Mouse (Mus musculus) lung, postnatal 4 days (tissue): Measurements from ENCODE around the gene Pla2g6.

Source experiments
- DNase-seq, 2 experiments: peaks; one replicate each; pipeline ENCODE4 v3.0.0; 2021

Pla2g6 gene

DNA sequence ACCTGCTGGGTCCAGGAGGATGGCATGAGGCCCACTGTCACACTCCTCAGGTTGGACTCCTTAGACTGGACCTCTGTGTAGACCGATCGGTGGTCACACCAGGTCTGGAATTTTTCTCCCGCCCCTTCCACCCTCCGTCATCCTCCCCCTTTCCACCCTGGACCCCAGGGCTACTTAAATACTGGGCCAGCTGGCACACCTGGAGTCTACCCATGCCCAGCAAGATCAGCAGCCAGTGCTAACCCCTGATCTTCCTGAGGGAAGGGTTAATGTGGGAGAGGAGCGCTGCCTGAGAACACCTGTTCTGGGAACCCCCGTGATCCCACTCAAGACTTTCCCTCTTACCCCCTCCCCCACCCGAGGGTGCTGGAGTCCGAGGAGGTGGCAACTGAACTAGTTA, 20.5 kb upstream of the Pla2g6 start:
- DNase-seq: no peak

DNA sequence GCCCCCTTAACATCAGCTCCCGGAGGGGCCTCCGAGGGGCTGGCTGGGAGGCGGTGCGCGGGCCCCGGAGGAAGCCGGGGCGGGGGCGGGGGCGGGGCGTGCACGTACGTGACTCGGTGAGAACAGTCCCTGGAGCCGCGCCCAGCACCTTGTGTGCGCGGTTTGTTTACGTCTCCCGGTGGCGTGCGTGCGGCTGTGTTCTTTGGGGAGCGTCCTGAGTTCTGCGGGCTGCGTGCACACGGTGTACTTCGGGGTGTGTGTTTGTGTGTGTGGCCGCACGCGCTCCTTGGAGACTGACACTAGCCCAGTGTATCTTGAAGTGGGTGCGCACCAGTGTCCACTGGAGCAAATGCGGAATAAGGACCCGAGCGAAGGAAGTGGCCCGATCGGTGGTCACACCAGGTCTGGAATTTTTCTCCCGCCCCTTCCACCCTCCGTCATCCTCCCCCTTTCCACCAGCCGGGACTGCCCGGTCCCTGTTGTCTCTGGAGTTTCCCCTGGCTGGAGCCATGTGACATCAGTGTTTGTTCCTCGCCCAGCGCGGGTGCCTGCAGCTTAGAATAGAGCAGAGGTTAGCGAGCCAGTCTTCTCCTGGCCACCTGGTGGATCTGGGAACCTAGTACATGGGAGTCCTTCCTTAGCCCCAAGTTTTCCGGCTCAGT, 19.8 kb upstream of the Pla2g6 start:
- DNase-seq: peak; percentile 83 to 87

DNA sequence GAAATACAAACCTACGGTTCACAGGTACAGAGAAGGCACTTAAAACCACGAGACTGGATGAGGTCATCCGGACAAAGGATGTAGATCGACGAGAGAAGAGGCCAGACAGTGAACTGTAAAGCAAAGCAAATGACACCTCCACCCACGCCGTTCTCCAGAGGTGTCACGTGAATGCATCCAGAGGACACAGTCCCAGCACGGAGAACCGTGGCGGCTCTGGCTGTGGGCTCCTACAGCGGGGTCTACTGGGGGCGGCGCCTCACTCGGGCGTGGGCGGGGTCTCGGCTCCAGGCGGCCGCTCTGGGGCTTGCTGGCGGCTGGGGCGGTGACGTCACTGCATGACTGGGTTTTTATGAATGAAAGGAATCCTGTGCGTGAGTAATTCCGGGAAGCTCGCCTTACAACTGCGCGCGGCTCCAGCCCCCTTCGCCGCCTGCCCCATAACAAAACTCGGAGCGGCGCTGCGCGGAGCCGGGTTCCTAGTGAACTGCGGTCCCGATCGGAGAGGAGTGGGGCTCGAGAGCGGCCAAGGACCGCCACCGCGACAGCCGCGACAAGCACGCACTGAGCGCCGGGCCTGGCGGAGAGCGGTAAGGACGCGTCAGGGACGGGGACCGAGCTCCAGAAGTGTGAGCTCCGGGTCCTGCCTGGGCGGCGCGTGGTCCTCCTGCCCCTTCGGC, 19.1 kb upstream of the Pla2g6 start:
- peak; percentile 94 to 95 for DNase-seq

- DNase-seq: no peak
Measured at GRCm38 (mm10) chr15:79346051-79346793, 18.0 kb upstream of the Pla2g6 start, which contains the start of gene Maff. Maff (plus strand) TSS chr15:79346621.

GRCm38 (mm10) chr15:79344627-79345026, 16.4 kb upstream of the Pla2g6 start:
- no peak for DNase-seq

DNA sequence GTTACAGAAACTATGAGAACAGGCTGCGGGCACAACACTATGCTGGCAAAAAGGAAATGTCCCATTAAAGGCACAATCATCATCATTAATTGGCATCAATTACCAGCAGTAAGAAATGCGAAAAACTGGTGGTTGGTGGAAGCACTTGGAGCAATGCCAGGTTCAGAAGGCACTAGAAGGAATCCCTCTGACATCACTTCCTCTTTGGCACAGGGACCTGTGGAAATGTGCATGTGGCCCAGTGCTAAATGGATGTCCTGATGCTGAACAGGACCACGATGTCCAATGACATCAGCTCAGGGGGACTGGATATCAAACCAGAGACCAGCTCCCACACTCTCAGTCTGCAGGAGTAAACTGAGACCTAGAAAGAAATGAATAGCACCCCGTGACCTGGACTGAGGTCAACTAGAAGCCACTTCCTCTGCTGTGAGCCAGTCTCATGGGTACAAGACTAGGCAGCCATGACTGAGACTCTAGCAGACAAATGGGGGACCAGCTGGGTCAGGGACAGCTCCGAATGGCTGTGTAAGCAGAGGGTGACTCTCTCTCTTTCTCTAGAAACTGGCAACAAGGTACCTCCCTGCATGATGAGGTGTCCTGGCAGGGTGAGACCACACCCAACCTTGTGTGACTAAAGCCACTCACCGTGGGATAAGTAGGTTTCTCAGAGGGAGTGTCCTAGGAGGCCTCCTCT, 14.6 kb upstream of the Pla2g6 start:
- no peak for DNase-seq

DNA sequence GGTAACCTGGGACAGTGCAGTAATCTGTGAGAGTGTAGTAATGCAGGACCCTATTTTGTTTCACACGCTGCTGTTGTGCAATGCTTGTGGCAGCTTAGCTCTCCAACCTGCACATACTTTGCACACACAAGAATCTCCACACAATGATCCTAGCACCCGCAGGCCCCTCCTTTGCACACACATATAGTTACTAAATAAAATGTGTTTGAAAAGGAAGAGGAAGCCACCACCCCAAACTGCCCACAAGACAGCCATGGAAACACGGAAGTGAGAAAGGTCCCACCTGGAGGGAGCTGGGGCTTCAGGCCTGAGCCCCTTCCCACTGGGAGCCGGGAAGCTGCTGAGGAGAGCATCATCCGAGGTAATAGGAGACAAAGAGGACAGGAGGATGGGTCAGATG, 10.8 kb upstream of the Pla2g6 start:
- DNase-seq: no peak

DNA sequence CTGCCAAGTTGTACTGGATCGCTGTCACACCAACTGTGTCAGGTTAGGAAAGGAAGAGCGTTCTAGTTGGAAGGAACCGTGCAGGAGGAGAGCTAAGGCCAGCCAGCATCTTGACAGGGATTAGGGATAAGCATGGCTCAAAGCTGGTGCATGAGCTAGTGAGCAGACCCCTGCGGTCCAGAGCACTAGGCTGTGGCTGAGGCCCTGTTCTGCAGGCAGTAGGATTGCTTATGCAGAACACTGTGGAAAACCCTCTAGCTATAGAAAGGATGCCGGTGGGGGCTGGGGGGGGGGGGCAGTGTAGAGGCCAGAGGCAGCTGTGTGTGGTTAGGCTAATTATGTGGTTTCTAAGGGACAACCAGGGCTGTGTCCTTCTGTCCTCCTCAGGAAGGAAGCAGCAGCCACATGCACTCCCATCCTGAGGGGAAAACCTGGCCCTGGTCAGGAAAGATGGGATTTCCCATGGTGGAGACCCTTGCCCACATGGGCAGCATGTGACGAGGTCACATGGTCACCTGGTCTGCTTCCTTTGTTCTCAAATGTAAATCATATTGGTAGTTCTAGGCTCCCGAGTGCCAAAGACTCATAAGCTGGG, 7.0 kb upstream of the Pla2g6 start:
- DNase-seq: no peak

- peak in 1 of 2 experiments; percentile 30 for DNase-seq
Measured at GRCm38 (mm10) chr15:79333409-79333808, 5.2 kb upstream of the Pla2g6 start.

DNA sequence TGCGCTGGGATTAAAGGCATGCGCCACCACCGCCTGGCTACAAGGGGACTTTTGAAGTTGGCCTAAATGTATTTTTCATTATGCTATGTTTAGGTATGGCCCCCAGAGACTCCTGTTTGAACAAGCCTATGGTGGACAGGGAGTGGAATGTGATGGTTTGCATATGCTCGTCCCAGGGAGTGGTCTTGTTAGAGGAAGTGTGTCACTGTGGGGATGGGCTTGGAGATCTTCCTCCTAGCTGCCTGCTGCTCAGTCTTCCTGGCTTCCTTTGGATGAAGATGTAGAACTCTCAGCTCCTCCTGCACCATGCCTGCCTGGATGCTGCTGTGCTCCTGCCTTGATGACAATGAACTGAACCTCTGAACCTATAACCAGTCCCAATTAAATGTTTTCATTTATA, 2.3 kb upstream of the Pla2g6 start:
- DNase-seq: no peak

DNA sequence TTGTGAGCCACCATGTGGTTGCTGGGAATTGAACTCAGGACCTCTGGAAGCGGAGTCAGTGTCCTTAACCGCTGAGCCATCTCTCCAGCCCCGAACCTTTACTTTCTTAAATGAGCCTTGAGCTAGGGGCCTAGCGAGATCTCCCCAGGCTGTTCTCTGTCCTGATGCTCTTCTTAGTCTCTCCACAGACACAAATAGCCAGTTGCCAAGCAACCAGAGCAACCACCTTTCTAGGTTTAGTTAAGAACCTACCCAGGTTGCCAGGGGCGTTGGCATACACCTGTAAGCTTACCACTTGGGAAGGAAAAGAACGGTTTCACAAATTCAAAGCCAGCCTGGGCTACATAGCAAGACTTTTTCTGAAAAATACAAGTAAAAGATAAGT, 1.8 kb upstream of the Pla2g6 start:
- no peak for DNase-seq

DNA sequence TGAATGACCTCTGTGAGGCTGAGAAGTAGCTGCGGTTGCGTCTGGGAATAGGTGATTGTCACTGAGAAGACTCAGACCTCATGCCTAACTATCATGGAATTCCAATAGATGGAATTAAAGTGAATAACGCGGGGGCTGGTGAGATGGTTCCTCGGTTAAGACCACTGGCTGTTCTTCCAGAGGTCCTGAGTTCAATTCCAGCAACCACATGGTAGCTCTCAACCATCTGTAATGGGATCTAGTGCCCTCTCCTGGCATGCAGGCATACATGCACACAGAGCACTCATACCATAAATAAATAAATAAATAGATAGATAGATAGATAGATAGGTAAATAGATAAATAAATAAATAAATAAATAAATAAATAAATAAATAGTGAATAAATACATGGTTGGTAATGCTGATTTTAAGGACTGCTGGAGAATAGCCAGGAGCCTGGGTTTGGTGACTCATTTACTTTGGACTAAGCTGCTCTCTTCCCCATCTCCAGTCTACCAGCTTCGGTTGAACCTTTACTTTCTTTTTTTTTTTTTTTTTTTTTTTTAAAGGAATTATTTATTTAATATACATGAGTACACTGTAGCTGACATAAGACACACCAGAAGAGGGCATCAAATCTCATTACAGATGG, 1.3 kb upstream of the Pla2g6 start:
- DNase-seq: no peak

- no peak for DNase-seq
Measured at GRCm38 (mm10) chr15:79328939-79329275, 717 bp upstream of the Pla2g6 start.

- peak; percentile 54 to 68 for DNase-seq
Measured at GRCm38 (mm10) chr15:79326971-79327961, 924 bp downstream of the Pla2g6 start.

DNA sequence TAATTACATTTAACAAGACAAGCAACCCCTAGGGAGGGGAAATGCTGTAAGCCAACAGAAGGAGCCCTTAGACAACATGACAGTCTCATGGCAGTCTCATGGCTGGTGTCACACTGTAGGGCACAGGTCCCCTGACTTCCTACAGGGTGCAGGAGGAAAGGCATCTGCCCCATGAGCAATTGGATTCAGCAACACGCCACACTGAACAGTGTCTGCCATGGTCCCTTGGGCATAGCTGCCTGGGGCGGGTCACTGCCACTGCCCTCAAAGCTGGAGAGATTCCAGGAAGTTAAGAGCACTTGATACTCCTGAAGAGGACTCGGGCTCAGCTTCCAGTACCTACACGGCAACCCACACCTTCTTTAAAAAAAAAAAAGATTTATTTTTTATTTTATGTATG, 1.9 kb downstream of the Pla2g6 start:
- peak; percentile 68 to 81 for DNase-seq

- DNase-seq: no peak
Measured at GRCm38 (mm10) chr15:79325742-79326141, 2.4 kb downstream of the Pla2g6 start.

DNA sequence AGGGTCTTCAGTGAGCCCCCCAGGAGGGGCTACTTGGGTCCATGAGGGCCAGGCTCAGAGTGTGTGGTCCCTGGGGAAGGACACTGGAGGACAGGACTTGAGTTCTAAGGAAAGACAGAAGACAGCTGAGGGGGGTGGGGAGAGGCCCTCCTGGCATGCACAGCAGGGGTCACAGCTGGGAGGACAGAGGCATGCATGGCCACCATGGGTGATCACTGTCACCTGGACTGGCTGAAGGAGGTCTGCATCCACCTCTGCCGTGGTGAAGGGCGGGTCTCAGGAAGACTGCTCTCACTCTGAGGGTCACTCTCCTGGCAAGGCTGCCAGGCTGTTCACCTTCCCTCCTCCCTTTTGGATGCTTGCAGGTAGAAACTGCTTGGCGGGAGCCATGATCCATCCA, 3.8 kb downstream of the Pla2g6 start:
- no peak for DNase-seq

- no peak for DNase-seq
Measured at GRCm38 (mm10) chr15:79323791-79324155, 4.4 kb downstream of the Pla2g6 start.

DNA sequence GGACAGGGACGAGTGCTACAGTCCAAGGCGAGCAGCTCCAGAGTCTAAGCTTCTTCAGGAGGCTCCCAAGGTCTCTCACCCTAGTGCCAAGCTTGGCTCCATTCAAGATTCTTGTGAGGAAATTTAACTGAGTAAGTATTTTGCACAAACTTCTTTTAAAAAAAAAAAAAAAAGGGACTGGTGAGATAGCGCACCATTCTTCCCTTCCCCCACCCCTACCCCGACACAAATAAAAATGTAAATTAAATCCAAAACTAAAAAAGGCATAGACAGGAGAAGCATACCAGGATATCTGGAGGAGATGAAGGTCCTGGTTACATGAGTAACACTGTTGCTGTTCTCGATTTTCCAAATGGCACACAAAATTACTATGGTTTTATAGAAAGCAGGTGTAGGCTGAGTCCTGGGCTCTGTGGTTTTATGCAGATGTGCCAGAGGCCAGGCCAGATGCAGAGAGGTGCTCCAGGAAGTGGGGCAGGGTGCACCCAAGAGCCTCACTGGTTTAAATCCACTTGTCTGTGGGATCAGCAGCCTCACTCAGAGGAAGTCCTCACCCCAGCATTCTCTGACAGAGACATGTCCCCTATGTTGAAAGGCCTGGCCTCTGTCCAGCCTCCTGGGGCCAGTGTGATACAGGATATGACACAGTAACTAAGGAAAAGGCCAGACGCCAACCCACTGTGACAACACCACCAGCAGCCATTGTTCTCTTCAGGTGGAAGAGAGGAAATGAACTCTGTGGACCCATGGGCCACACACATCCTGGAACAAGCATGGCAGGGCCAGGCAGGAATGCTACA, 5.0 kb downstream of the Pla2g6 start:
- peak; percentile 90 to 93 for DNase-seq

GRCm38 (mm10) chr15:79322281-79322990, 5.8 kb downstream of the Pla2g6 start:
- DNase-seq: peak in 1 of 2 experiments; percentile 26
